Comparison of ENCODE assay signal across 17 mouse cellular contexts in genomic region chr4:154592562-154592961, GRCm38 (mm10). TPM values are rescaled to one million over a fixed set of nuclear protein-coding genes. Genes with fewer than 3 reads are reported as not detected.
A peak's percentile ranks its signal among the peaks of the same experiment; 100 is the strongest.
DNase-seq lines count a peak whose midpoint lies in the region; ATAC-seq and TF ChIP-seq lines count a peak whose summit lies in the region.
"Had no signal": no experiment of that assay in that cellular context is flagged by ENCODE, and none has a peak within 500 bp of the region (broad histone marks: within the 10 kb centered on the region; RNA-seq: fewer than 3 reads in every experiment).

No protein-coding gene starts in this region.

- TF ChIP-seq EP300 in liver, embryonic 14.5 days (IDR thresholded peaks at IDR 0.05; ENCODE audit: low read depth): no peak

- H3K36me3 ChIP-seq in heart, embryonic 10.5 days: no peaks in the 10 kb centered on the region
- no peaks in the 10 kb centered on the region for H3K36me3 ChIP-seq in neural tube, embryonic 11.5 days (ENCODE audit: control insufficient read depth, insufficient read depth, low read length)
- H3K36me3 ChIP-seq in liver, embryonic 14.5 days (replicated peaks; ENCODE audit: control insufficient read depth, insufficient read depth, low read depth): no peaks in the 10 kb centered on the region
- H3K36me3 ChIP-seq: hindbrain, embryonic 13.5 days had no signal

- no peak for TF ChIP-seq CTCF in liver, embryonic 14.5 days (IDR thresholded peaks at IDR 0.05; ENCODE audit: low read depth)
- TF ChIP-seq CTCF in layer of hippocampus, adult 2 months (conservative IDR thresholded peaks at IDR 0.05): no peak

- H3K4me1 ChIP-seq in heart, embryonic 10.5 days: peaks cover 80% of the 10 kb centered on the region
- peaks cover 44% of the 10 kb centered on the region for H3K4me1 ChIP-seq in neural tube, embryonic 11.5 days (ENCODE audit: control insufficient read depth, insufficient read depth, low read length)
- peaks cover 9 to 15% of the 10 kb centered on the region in 2 experiments for H3K4me1 ChIP-seq in liver, embryonic 14.5 days (replicated peaks; ENCODE audit: control insufficient read depth in 2 of 2, insufficient read depth in 2 of 2, low read length in 1 of 2)

- H3K9me3 ChIP-seq in heart, embryonic 10.5 days: no peaks in the 10 kb centered on the region
- H3K9me3 ChIP-seq in neural tube, embryonic 11.5 days (ENCODE audit: control insufficient read depth, low read length): no peaks in the 10 kb centered on the region
- H3K9me3 ChIP-seq in liver, embryonic 14.5 days (ENCODE audit: control insufficient read depth, low read length): no peaks in the 10 kb centered on the region
- H3K9me3 ChIP-seq: hindbrain, embryonic 13.5 days had no signal

- intact Hi-C loops in heart, postnatal 10 days (cut with DNase I): no loop called here

- peaks cover 47% of the 10 kb centered on the region for H3K27me3 ChIP-seq in heart, embryonic 10.5 days (ENCODE audit: insufficient read depth, poor library complexity, severe bottlenecking)
- no peaks in the 10 kb centered on the region; the same call in 1 of the 2 replicates for H3K27me3 ChIP-seq in neural tube, embryonic 11.5 days (ENCODE audit: control insufficient read depth, insufficient read depth, low read length)
- no peaks in the 10 kb centered on the region for H3K27me3 ChIP-seq in liver, embryonic 14.5 days (ENCODE audit: control insufficient read depth, insufficient read depth, low read length)

- ATAC-seq in neural tube, embryonic 11.5 days (ENCODE audit: insufficient read depth, low FRiP score, low TSS enrichment): no peak
- ATAC-seq in liver, embryonic 14.5 days (ENCODE audit: insufficient read depth): peak; percentile 37; the same call in 1 of the 2 replicates
- ATAC-seq: Patski had no signal

- H3K4me3 ChIP-seq in heart, embryonic 10.5 days: no peak overlapping the region
- no peak overlapping the region for H3K4me3 ChIP-seq in neural tube, embryonic 11.5 days (ENCODE audit: low read depth, low read length)
- no peak overlapping the region for H3K4me3 ChIP-seq in liver, embryonic 14.5 days (ENCODE audit: insufficient read depth in 1 of 2, low read depth in 2 of 2, low read length in 2 of 2)
- H3K4me3 ChIP-seq in layer of hippocampus, adult 2 months: no peak overlapping the region
- H3K4me3 ChIP-seq: hindbrain, embryonic 13.5 days; left cerebral cortex, adult 2 months had no signal

- DNase-seq in heart, embryonic 10.5 days (ENCODE audit: low spot score): no peak
- DNase-seq in heart, postnatal 10 days: no peak
- no peak for DNase-seq in neural tube, embryonic 11.5 days (ENCODE audit: low spot score)
- no peak for DNase-seq in neural tube, embryonic 10.5 days (ENCODE audit: extremely low spot score, low spot score)
- DNase-seq in liver, embryonic 14.5 days (ENCODE audit: low read depth in 3 of 3, low spot score in 3 of 3): peak in 2 of 3 experiments; percentile 15 to 26
- no peak for DNase-seq in thymus, postnatal 36 days
- no peak for DNase-seq in layer of hippocampus, adult 2 months (ENCODE audit: low spot score in 2 of 2)
- no peak for DNase-seq in layer of hippocampus, adult 9-10 months (ENCODE audit: low spot score)
- DNase-seq: cerebellum, postnatal 14 days; kidney, adult 18-20 months; kidney, postnatal 14 days; lung, postnatal 14 days; retina, postnatal 1 day; thymus, postnatal 25 days had no signal

- H3K27ac ChIP-seq in heart, embryonic 10.5 days: peak overlapping the region; percentile 39; the same call in 1 of the 2 replicates
- no peak overlapping the region for H3K27ac ChIP-seq in neural tube, embryonic 11.5 days (ENCODE audit: low read depth, low read length)
- no peak overlapping the region for H3K27ac ChIP-seq in liver, embryonic 14.5 days
- no peak overlapping the region for H3K27ac ChIP-seq in layer of hippocampus, adult 2 months
- H3K27ac ChIP-seq: hindbrain, embryonic 13.5 days; left cerebral cortex, adult 2 months had no signal

- H3K9ac ChIP-seq in neural tube, embryonic 11.5 days (ENCODE audit: low read length): 0 out of 2 replicates have a peak overlapping the region, but pooled peaks have one; percentile 11
- no peak overlapping the region for H3K9ac ChIP-seq in liver, embryonic 14.5 days (replicated peaks)
- H3K9ac ChIP-seq: hindbrain, embryonic 13.5 days had no signal

- 51% methylated on average over 13 of the region's 13 CpGs for WGBS in heart, embryonic 10.5 days
- 59% methylated on average over 13 of the region's 13 CpGs for whole genome bisulfite sequencing in neural tube, embryonic 11.5 days
- WGBS in liver, embryonic 14.5 days (ENCODE audit: insufficient replicate concordance): 65% methylated on average over 13 of the region's 13 CpGs

- H3K4me2 ChIP-seq in neural tube, embryonic 11.5 days (ENCODE audit: low read depth): no peak overlapping the region
- no peak overlapping the region for H3K4me2 ChIP-seq in liver, embryonic 14.5 days (ENCODE audit: low read depth)
- H3K4me2 ChIP-seq: hindbrain, embryonic 13.5 days had no signal

RNA-seq across cellular contexts. Expression of gene Prdm16, which starts 44.1 kb away (rescaled TPM):
- polyA plus RNA-seq in heart, embryonic 10.5 days (2016; fragmentation: Nextera tagmentation; extraction: Ambion mirVana): 13.9 and 16.8 TPM in 2 replicates
- total RNA-seq in heart, postnatal 10 days (2021): 10 to 100 TPM; 20.7 to 22.2 TPM
- polyA plus RNA-seq in neural tube, embryonic 11.5 days (2014; fragmentation: Nextera tagmentation; extraction: Ambion mirVana): 10.9 and 12.5 TPM in 2 replicates
- polyA plus RNA-seq in liver, embryonic 14.5 days (2012; rRNA removed): 0.69 and 0.70 TPM in 2 replicates
- polyA plus RNA-seq in liver, embryonic 14.5 days (2014; fragmentation: Nextera tagmentation; extraction: Ambion mirVana): 0.86 and 1.6 TPM in 2 replicates
- total RNA-seq in layer of hippocampus, adult 2 months (2021): 10 to 100 TPM; 10.8 to 11.5 TPM
- polyA plus RNA-seq: Patski had no signal

Comparison
In these comparisons a context has a peak if more than half of its experiments do, and no peak if none do; other contexts are left out.
1. DNase-seq: peak in liver, embryonic 14.5 days (2 of 3); none in heart, embryonic 10.5 days (single experiment), heart, postnatal 10 days (0 of 2), neural tube, embryonic 11.5 days (single experiment), neural tube, embryonic 10.5 days (single experiment), thymus, postnatal 36 days (0 of 2), layer of hippocampus, adult 2 months (0 of 2) and layer of hippocampus, adult 9-10 months (single experiment).